Comparison of ENCODE assay signal across 17 mouse cellular contexts in the genomic region with DNA sequence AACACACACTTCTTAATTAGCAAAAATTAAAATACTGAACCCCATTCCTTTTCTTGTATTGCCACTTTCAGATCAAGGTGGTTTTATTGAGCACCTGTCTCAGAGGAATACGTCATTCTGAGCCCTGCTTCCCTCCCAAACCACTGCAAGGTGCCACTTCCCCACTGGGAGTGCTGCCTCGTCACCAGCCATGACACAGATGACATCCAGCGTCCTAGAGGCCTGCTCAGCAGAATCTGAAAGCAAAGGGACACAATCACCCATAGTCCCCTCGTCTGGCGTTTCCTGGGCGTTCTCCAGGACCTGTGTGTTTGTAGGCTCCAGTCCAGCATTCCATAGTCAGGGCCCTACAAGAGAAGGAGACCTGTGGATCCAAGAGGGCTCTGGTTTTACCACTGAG. TPM values are rescaled to one million over a fixed set of nuclear protein-coding genes. Genes with fewer than 3 reads are reported as not detected.
DNase-seq lines count a peak whose midpoint lies in the region; ATAC-seq and TF ChIP-seq lines count a peak whose summit lies in the region.
"Had no signal": no experiment of that assay in that cellular context is flagged by ENCODE, and none has a peak within 500 bp of the region (broad histone marks: within the 10 kb centered on the region; RNA-seq: fewer than 3 reads in every experiment).

No protein-coding gene starts in this region.

- 24% methylated on average over 6 of the region's 6 CpGs for WGBS in limb, embryonic 15.5 days
- WGBS in limb, embryonic 10.5 days, result 41% methylated on average over 6 of the region's 6 CpGs
- 39% methylated on average over 6 of the region's 6 CpGs for WGBS in heart, embryonic 10.5 days
- WGBS in lung, postnatal 0 days, result 32% methylated on average over 6 of the region's 6 CpGs

- no peaks in the 10 kb centered on the region for H3K36me3 ChIP-seq in limb, embryonic 15.5 days
- H3K36me3 ChIP-seq in limb, embryonic 10.5 days, result no peaks in the 10 kb centered on the region
- H3K36me3 ChIP-seq in heart, embryonic 10.5 days, result no peaks in the 10 kb centered on the region
- H3K36me3 ChIP-seq in lung, postnatal 0 days (ENCODE audit: insufficient read depth, low read length), result no peaks in the 10 kb centered on the region
- H3K36me3 ChIP-seq: intestine, embryonic 15.5 days had no signal

- no peaks in the 10 kb centered on the region for H3K9me3 ChIP-seq in limb, embryonic 15.5 days
- no peaks in the 10 kb centered on the region for H3K9me3 ChIP-seq in limb, embryonic 10.5 days (replicated peaks)
- no peaks in the 10 kb centered on the region for H3K9me3 ChIP-seq in heart, embryonic 10.5 days
- H3K9me3 ChIP-seq in lung, postnatal 0 days (ENCODE audit: low read length), result no peaks in the 10 kb centered on the region
- H3K9me3 ChIP-seq: intestine, embryonic 15.5 days had no signal

- no peak for ATAC-seq in limb, embryonic 15.5 days (ENCODE audit: insufficient number of reproducible peaks, low FRiP score, low TSS enrichment, low read depth)
- ATAC-seq in lung, postnatal 0 days, result peak; percentile 69
- ATAC-seq: intestine, embryonic 15.5 days; Patski had no signal

- no peak for TF ChIP-seq EP300 in lung, postnatal 0 days (IDR thresholded peaks at IDR 0.05)

- peaks cover 8% of the 10 kb centered on the region; the same call in 1 of the 2 replicates for H3K4me1 ChIP-seq in limb, embryonic 15.5 days
- peaks cover 6% of the 10 kb centered on the region; the same call in 1 of the 2 replicates for H3K4me1 ChIP-seq in limb, embryonic 10.5 days
- H3K4me1 ChIP-seq in heart, embryonic 10.5 days, result peaks cover 17% of the 10 kb centered on the region
- H3K4me1 ChIP-seq in lung, postnatal 0 days (ENCODE audit: insufficient read depth, low read depth, low read length), result no peaks in the 10 kb centered on the region

- no peak overlapping the region for H3K4me2 ChIP-seq in limb, embryonic 15.5 days
- H3K4me2 ChIP-seq in lung, postnatal 0 days (replicated peaks; ENCODE audit: low read depth, low read length), result no peak overlapping the region
- H3K4me2 ChIP-seq: intestine, embryonic 15.5 days had no signal

- no peak overlapping the region for H3K9ac ChIP-seq in limb, embryonic 15.5 days
- H3K9ac ChIP-seq in lung, postnatal 0 days (replicated peaks; ENCODE audit: low read depth), result no peak overlapping the region
- H3K9ac ChIP-seq: intestine, embryonic 15.5 days had no signal

- no peak overlapping the region for H3K4me3 ChIP-seq in limb, embryonic 15.5 days
- H3K4me3 ChIP-seq in limb, embryonic 10.5 days, result no peak overlapping the region
- no peak overlapping the region for H3K4me3 ChIP-seq in heart, embryonic 10.5 days
- no peak overlapping the region for H3K4me3 ChIP-seq in lung, postnatal 0 days (ENCODE audit: low read depth, low read length)
- H3K4me3 ChIP-seq: erythroblast, embryonic 14.5 days; intestine, embryonic 15.5 days had no signal

- peak overlapping the region; percentile 27; the same call in 1 of the 2 replicates for H3K27ac ChIP-seq in limb, embryonic 15.5 days
- no peak overlapping the region for H3K27ac ChIP-seq in limb, embryonic 10.5 days
- 0 out of 2 replicates have a peak overlapping the region, but pooled peaks have one; percentile 4 for H3K27ac ChIP-seq in heart, embryonic 10.5 days
- H3K27ac ChIP-seq in lung, postnatal 0 days (ENCODE audit: low read length), result 0 out of 2 replicates have a peak overlapping the region, but pooled peaks have one; percentile 4
- H3K27ac ChIP-seq: intestine, embryonic 15.5 days had no signal

- peak; percentile 51 for TF ChIP-seq CTCF in lung, postnatal 0 days (IDR thresholded peaks at IDR 0.05)

- no peaks in the 10 kb centered on the region for H3K27me3 ChIP-seq in limb, embryonic 15.5 days
- no peaks in the 10 kb centered on the region for H3K27me3 ChIP-seq in limb, embryonic 10.5 days (ENCODE audit: low read depth, poor library complexity, severe bottlenecking)
- H3K27me3 ChIP-seq in heart, embryonic 10.5 days (ENCODE audit: insufficient read depth, poor library complexity, severe bottlenecking), result no peaks in the 10 kb centered on the region
- H3K27me3 ChIP-seq in lung, postnatal 0 days (replicated peaks; ENCODE audit: insufficient read depth, low read length), result no peaks in the 10 kb centered on the region; the same call in 1 of the 2 replicates
- H3K27me3 ChIP-seq: Patski had no signal

- peak; percentile 6 for DNase-seq in adrenal gland, postnatal 25 days
- DNase-seq in adrenal gland, postnatal 4 days (ENCODE audit: low spot score in 2 of 2), result no peak
- no peak for DNase-seq in limb, embryonic 10.5 days (ENCODE audit: low spot score)
- DNase-seq in heart, embryonic 10.5 days (ENCODE audit: low spot score), result no peak
- DNase-seq in lung, postnatal 0 days (ENCODE audit: low spot score), result peak; percentile 54
- no peak for DNase-seq in retina, embryonic 14.5 days (ENCODE audit: low spot score)
- DNase-seq in gastrocnemius, postnatal 4 days (ENCODE audit: low spot score in 2 of 2), result no peak
- DNase-seq: cerebellum, postnatal 36 days; gastrocnemius, postnatal 36 days had no signal

RNA-seq across cellular contexts. Expression of a gene that starts 8.5 kb away (rescaled TPM):
- not detected in 2 replicates for total RNA-seq in adrenal gland, postnatal 25 days (2021)
- total RNA-seq in adrenal gland, postnatal 4 days (2021), result not detected
- polyA plus RNA-seq in limb, embryonic 15.5 days (2015; fragmentation: Nextera tagmentation; extraction: Ambion mirVana), result not detected in 2 replicates
- not detected in 2 replicates for polyA plus RNA-seq in limb, embryonic 10.5 days (2016; fragmentation: Nextera tagmentation; extraction: Ambion mirVana)
- polyA plus RNA-seq in heart, embryonic 10.5 days (2016; fragmentation: Nextera tagmentation; extraction: Ambion mirVana), result not detected in 2 replicates
- polyA plus RNA-seq in lung, postnatal 0 days (2015; fragmentation: Nextera tagmentation; extraction: Ambion mirVana), result not detected in 2 replicates
- total RNA-seq in gastrocnemius, postnatal 4 days (2021), result not detected
- total RNA-seq: gastrocnemius, postnatal 36 days; left cerebral cortex, adult 8-10 months; monocyte, adult 5-6 weeks had no signal
- polyA plus RNA-seq: C2C12; intestine, embryonic 15.5 days; liver, embryonic 16.5 days; Patski had no signal

RNA-seq across cellular contexts. Expression of a gene that starts 11.0 kb away (rescaled TPM):
- total RNA-seq in adrenal gland, postnatal 25 days (2021), result 64.7 and 73.0 TPM in 2 replicates
- total RNA-seq in adrenal gland, postnatal 4 days (2021), result 10 to 100 TPM; 79.7 to 81.9 TPM
- polyA plus RNA-seq in limb, embryonic 15.5 days (2015; fragmentation: Nextera tagmentation; extraction: Ambion mirVana), result 44.1 and 54.8 TPM in 2 replicates
- polyA plus RNA-seq in limb, embryonic 10.5 days (2016; fragmentation: Nextera tagmentation; extraction: Ambion mirVana), result 45.7 and 58.5 TPM in 2 replicates
- 48.0 and 48.9 TPM in 2 replicates for polyA plus RNA-seq in heart, embryonic 10.5 days (2016; fragmentation: Nextera tagmentation; extraction: Ambion mirVana)
- 19.6 and 20.8 TPM in 2 replicates for polyA plus RNA-seq in lung, postnatal 0 days (2015; fragmentation: Nextera tagmentation; extraction: Ambion mirVana)
- 100 to 1,000 TPM in 1 of 2 experiments, 10 to 100 TPM in 1; 99.6 to 112 TPM for total RNA-seq in gastrocnemius, postnatal 4 days (2021)
- polyA plus RNA-seq: erythroblast, embryonic 14.5 days had no signal

Comparison
In these comparisons a context has a peak if more than half of its experiments do, and no peak if none do; other contexts are left out.
1. DNase-seq: peak in adrenal gland, postnatal 25 days (single experiment) and lung, postnatal 0 days (single experiment); none in adrenal gland, postnatal 4 days (0 of 2), limb, embryonic 10.5 days (single experiment), heart, embryonic 10.5 days (single experiment), retina, embryonic 14.5 days (single experiment) and gastrocnemius, postnatal 4 days (0 of 2).